Comparison of ENCODE assay signal across 23 mouse cellular contexts in the genomic region with DNA sequence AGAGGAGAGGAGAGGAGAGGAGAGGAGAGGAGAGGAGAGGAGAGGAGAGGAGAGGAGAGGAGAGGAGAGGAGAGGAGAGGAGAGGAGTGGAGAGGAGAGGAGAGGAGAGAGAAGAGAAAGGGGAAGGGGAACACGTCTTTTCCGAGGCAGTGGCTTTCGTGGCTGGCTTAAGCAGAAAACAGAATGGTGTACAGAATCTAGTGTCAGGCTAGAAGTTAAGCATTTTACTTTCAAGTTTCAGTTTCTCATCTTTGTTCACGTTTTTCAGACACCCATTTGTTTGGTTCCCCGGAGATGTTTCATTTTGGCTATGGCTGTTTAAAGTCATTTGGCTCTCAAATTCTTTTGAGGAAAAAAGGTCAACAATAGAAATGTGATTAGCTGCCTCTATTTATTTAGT. TPM values are rescaled to one million over a fixed set of nuclear protein-coding genes. Genes with fewer than 3 reads are reported as not detected.
DNase-seq lines count a peak whose midpoint lies in the region; ATAC-seq lines count a peak whose summit lies in the region.
"Had no signal": no experiment of that assay in that cellular context is flagged by ENCODE, and none has a peak within 500 bp of the region (broad histone marks: within the 10 kb centered on the region; RNA-seq: fewer than 3 reads in every experiment).

No protein-coding gene starts in this region.

- no peak overlapping the region for H3K9ac ChIP-seq in heart, embryonic 12.5 days
- H3K9ac ChIP-seq: embryonic facial prominence, embryonic 12.5 days; forebrain, embryonic 13.5 days; forebrain, embryonic 15.5 days; forebrain, postnatal 0 days had no signal

- no peak for ATAC-seq in heart, embryonic 12.5 days (ENCODE audit: insufficient number of reproducible peaks, low FRiP score)
- ATAC-seq in common myeloid progenitor, adult 5-6 weeks (replicated peaks; ENCODE audit: low read depth, poor library complexity, severe bottlenecking) = 0 out of 2 replicates have a peak, but pooled peaks have one; percentile 29
- ATAC-seq: forebrain, embryonic 13.5 days; forebrain, embryonic 15.5 days; forebrain, postnatal 0 days; Patski had no signal

- H3K27ac ChIP-seq in heart, embryonic 12.5 days (ENCODE audit: poor library complexity, severe bottlenecking) = peak overlapping the region; percentile 44; the same call in 1 of the 2 replicates
- no peak overlapping the region for H3K27ac ChIP-seq in heart, embryonic 10.5 days
- H3K27ac ChIP-seq: embryonic facial prominence, embryonic 10.5 days; embryonic facial prominence, embryonic 12.5 days; forebrain, embryonic 13.5 days; forebrain, embryonic 15.5 days had no signal

- H3K4me3 ChIP-seq in heart, embryonic 12.5 days = no peak overlapping the region
- no peak overlapping the region for H3K4me3 ChIP-seq in heart, embryonic 10.5 days
- H3K4me3 ChIP-seq: embryonic facial prominence, embryonic 10.5 days; embryonic facial prominence, embryonic 12.5 days; forebrain, embryonic 13.5 days; forebrain, embryonic 15.5 days had no signal

- no peaks in the 10 kb centered on the region for H3K9me3 ChIP-seq in heart, embryonic 12.5 days (replicated peaks)
- no peaks in the 10 kb centered on the region for H3K9me3 ChIP-seq in heart, embryonic 10.5 days
- H3K9me3 ChIP-seq: embryonic facial prominence, embryonic 10.5 days; embryonic facial prominence, embryonic 12.5 days; forebrain, embryonic 13.5 days; forebrain, embryonic 15.5 days; G1E had no signal

- 72% methylated on average over 5 of the region's 5 CpGs for WGBS in heart, embryonic 12.5 days
- 79% methylated on average over 5 of the region's 5 CpGs for WGBS in heart, embryonic 10.5 days

- DNase-seq in heart, embryonic 10.5 days (ENCODE audit: low spot score) = no peak
- peak; percentile 31 for DNase-seq in A20 (ENCODE audit: low read depth, low spot score)
- no peak for DNase-seq in left cerebral cortex, adult 11 months (ENCODE audit: low spot score)
- DNase-seq: adrenal gland, adult 2 months; adrenal gland, postnatal 10 days; adrenal gland, postnatal 25 days; cerebellum, adult 11 months; cerebellum, adult 18-20 months; cerebellum, adult 8-10 months; cerebellum, adult 9-11 months; cerebellum, postnatal 14 days; cerebellum, postnatal 36 days; forebrain, postnatal 0 days had no signal

- peaks cover 31% of the 10 kb centered on the region for H3K36me3 ChIP-seq in heart, embryonic 12.5 days
- peaks cover 38% of the 10 kb centered on the region for H3K36me3 ChIP-seq in heart, embryonic 10.5 days
- H3K36me3 ChIP-seq: forebrain, embryonic 15.5 days; G1E had no signal

- peaks cover 34% of the 10 kb centered on the region for H3K4me1 ChIP-seq in heart, embryonic 12.5 days (replicated peaks)
- peaks cover 2% of the 10 kb centered on the region; the same call in 1 of the 2 replicates for H3K4me1 ChIP-seq in heart, embryonic 10.5 days

- no peak overlapping the region for H3K4me2 ChIP-seq in heart, embryonic 12.5 days
- H3K4me2 ChIP-seq: embryonic facial prominence, embryonic 12.5 days; forebrain, embryonic 13.5 days; forebrain, embryonic 15.5 days had no signal

- H3K27me3 ChIP-seq in heart, embryonic 12.5 days (replicated peaks) = no peaks in the 10 kb centered on the region
- H3K27me3 ChIP-seq in heart, embryonic 10.5 days (ENCODE audit: insufficient read depth, poor library complexity, severe bottlenecking) = no peaks in the 10 kb centered on the region
- H3K27me3 ChIP-seq: embryonic facial prominence, embryonic 12.5 days; forebrain, embryonic 13.5 days; forebrain, embryonic 15.5 days; Patski had no signal

RNA-seq across cellular contexts. Expression of a gene that starts 11.3 kb away (rescaled TPM):
- polyA plus RNA-seq in heart, embryonic 12.5 days (2016; fragmentation: Nextera tagmentation; extraction: Ambion mirVana) = 69.9 and 72.1 TPM in 2 replicates
- 57.0 and 81.1 TPM in 2 replicates for polyA plus RNA-seq in heart, embryonic 10.5 days (2016; fragmentation: Nextera tagmentation; extraction: Ambion mirVana)
- total RNA-seq in common myeloid progenitor, adult 5-6 weeks (2017) = not detected in 2 replicates
- polyA plus RNA-seq: G1E had no signal

RNA-seq across cellular contexts. Expression of a gene that starts 27.4 kb away (rescaled TPM):
- polyA plus RNA-seq in heart, embryonic 12.5 days (2016; fragmentation: Nextera tagmentation; extraction: Ambion mirVana) = not detected in 2 replicates
- not detected in 2 replicates for polyA plus RNA-seq in heart, embryonic 10.5 days (2016; fragmentation: Nextera tagmentation; extraction: Ambion mirVana)
- total RNA-seq in common myeloid progenitor, adult 5-6 weeks (2017) = not detected in 2 replicates
- total RNA-seq: G1E had no signal
- polyA plus RNA-seq: C2C12; embryonic facial prominence, embryonic 10.5 days; embryonic facial prominence, embryonic 12.5 days; forebrain, embryonic 11.5 days; G1E; Patski had no signal

RNA-seq across cellular contexts. Expression of a gene that starts 47.0 kb away (rescaled TPM):
- polyA plus RNA-seq in heart, embryonic 12.5 days (2016; fragmentation: Nextera tagmentation; extraction: Ambion mirVana) = 9.1 and 10.0 TPM in 2 replicates
- polyA plus RNA-seq in heart, embryonic 10.5 days (2016; fragmentation: Nextera tagmentation; extraction: Ambion mirVana) = 6.2 and 7.1 TPM in 2 replicates
- 0.46 and 1.1 TPM in 2 replicates for total RNA-seq in common myeloid progenitor, adult 5-6 weeks (2017)
- polyA plus RNA-seq: G1E had no signal
